Mouse (Mus musculus) E14TG2a.4 (cell line): ENCODE measurements around the gene Ror1.

Experiments
- H3K27me3 ChIP-seq: 2 replicates; pipeline ENCODE4 v1.6.1; 2014; ENCODE audit warnings: low read length, control low read depth; ENCODE audit not compliant: insufficient read depth
- H3K36me3 ChIP-seq: 2 replicates; pipeline ENCODE4 v1.6.1; 2014; ENCODE audit warnings: low read length, control low read depth; ENCODE audit not compliant: insufficient read depth
- H3K4me1 ChIP-seq: replicated peaks from 2 replicates; pipeline ENCODE4 v1.6.1; 2014; ENCODE audit warnings: low read depth, low read length, control low read depth
- H3K4me3 ChIP-seq: replicated peaks from 2 replicates; pipeline ENCODE4 v1.5.1; 2014; ENCODE audit warnings: mild to moderate bottlenecking, low read length
- H3K9me3 ChIP-seq: 2 replicates; pipeline ENCODE4 v1.6.1; 2014; ENCODE audit warnings: low read length, control low read depth
- CTCF ChIP-seq: conservative IDR thresholded peaks from 2 replicates; pipeline ENCODE4 v1.5.1; 2014; ENCODE audit warnings: low read length
- NANOG ChIP-seq: IDR thresholded peaks from 2 replicates; pipeline ENCODE4 v1.6.1; 2014; ENCODE audit warnings: borderline replicate concordance, low read length, mixed read lengths
- POU5F1 ChIP-seq: IDR thresholded peaks from 2 replicates; pipeline ENCODE4 v1.6.1; 2014; ENCODE audit warnings: low read length, borderline replicate concordance

The Ror1 gene

GRCm38 (mm10) chr4:100368691-100369090 lies 273.1 kb downstream of the Ror1 start:
- H3K36me3 ChIP-seq: no peaks in the 10 kb centered on the region
- H3K4me3 ChIP-seq: no peak overlapping the region
- H3K9me3 ChIP-seq: 0 out of 2 replicates have a peak, but pooled peaks cover 4% of the 10 kb centered on the region
- TF ChIP-seq NANOG (no peak), CTCF (no peak), POU5F1 (no peak)
- no peaks in the 10 kb centered on the region for H3K4me1 ChIP-seq
- H3K27me3 ChIP-seq: no peaks in the 10 kb centered on the region

GRCm38 (mm10) chr4:100369541-100370174 lies 274.1 kb downstream of the Ror1 start:
- Histone ChIP-seq H3K27me3 (no peaks in the 10 kb centered on the region), H3K9me3 (0 out of 2 replicates have a peak, but pooled peaks cover 4% of the 10 kb centered on the region), H3K4me3 (no peak overlapping the region), H3K4me1 (no peaks in the 10 kb centered on the region), H3K36me3 (no peaks in the 10 kb centered on the region)
- TF ChIP-seq POU5F1 (no peak), NANOG (no peak), CTCF (no peak)

GRCm38 (mm10) chr4:100372806-100373205 lies 277.2 kb downstream of the Ror1 start:
- Histone ChIP-seq H3K4me1 (no peaks in the 10 kb centered on the region), H3K36me3 (no peaks in the 10 kb centered on the region)
- TF ChIP-seq CTCF (no peak), POU5F1 (no peak), NANOG (no peak)

GRCm38 (mm10) chr4:100373780-100374179 lies 278.2 kb downstream of the Ror1 start:
- Histone ChIP-seq H3K4me1 (no peaks in the 10 kb centered on the region), H3K27me3 (no peaks in the 10 kb centered on the region), H3K36me3 (no peaks in the 10 kb centered on the region), H3K4me3 (no peak overlapping the region), H3K9me3 (no peaks in the 10 kb centered on the region)
- TF ChIP-seq NANOG (no peak), POU5F1 (no peak), CTCF (no peak)

More at GRCm38 (mm10) chr4:100372806-100373205, 277.2 kb downstream of the Ror1 start:
- Histone ChIP-seq H3K4me3 (no peak overlapping the region), H3K9me3 (no peaks in the 10 kb centered on the region), H3K27me3 (no peaks in the 10 kb centered on the region)

- Histone ChIP-seq H3K9me3 (no peaks in the 10 kb centered on the region), H3K4me3 (no peak overlapping the region), H3K4me1 (no peaks in the 10 kb centered on the region), H3K36me3 (no peaks in the 10 kb centered on the region), H3K27me3 (no peaks in the 10 kb centered on the region)
- TF ChIP-seq CTCF: no peak
- no peak for TF ChIP-seq NANOG
- no peak for TF ChIP-seq POU5F1
Observed at GRCm38 (mm10) chr4:100375286-100375685, 279.7 kb downstream of the Ror1 start.

GRCm38 (mm10) chr4:100376163-100376562 lies 280.6 kb downstream of the Ror1 start:
- Histone ChIP-seq H3K4me1 (no peaks in the 10 kb centered on the region), H3K36me3 (no peaks in the 10 kb centered on the region), H3K27me3 (no peaks in the 10 kb centered on the region), H3K4me3 (no peak overlapping the region), H3K9me3 (no peaks in the 10 kb centered on the region)
- TF ChIP-seq NANOG: no peak
- no peak for TF ChIP-seq POU5F1
- no peak for TF ChIP-seq CTCF

GRCm38 (mm10) chr4:100377231-100377630 lies 281.6 kb downstream of the Ror1 start:
- Histone ChIP-seq H3K27me3 (no peaks in the 10 kb centered on the region), H3K36me3 (no peaks in the 10 kb centered on the region), H3K9me3 (no peaks in the 10 kb centered on the region), H3K4me3 (no peak overlapping the region), H3K4me1 (no peaks in the 10 kb centered on the region)
- TF ChIP-seq POU5F1: no peak
- no peak for TF ChIP-seq CTCF
- TF ChIP-seq NANOG: no peak

- H3K4me1 ChIP-seq: no peaks in the 10 kb centered on the region
- TF ChIP-seq CTCF: no peak
- TF ChIP-seq POU5F1: no peak
- TF ChIP-seq NANOG: no peak
- H3K9me3 ChIP-seq: no peaks in the 10 kb centered on the region
- H3K36me3 ChIP-seq: no peaks in the 10 kb centered on the region
- H3K27me3 ChIP-seq: no peaks in the 10 kb centered on the region
- H3K4me3 ChIP-seq: no peak overlapping the region
Observed at GRCm38 (mm10) chr4:100377996-100378395, 282.4 kb downstream of the Ror1 start.

GRCm38 (mm10) chr4:100381760-100382159 lies 286.2 kb downstream of the Ror1 start:
- H3K4me3 ChIP-seq: no peak overlapping the region
- H3K36me3 ChIP-seq: no peaks in the 10 kb centered on the region
- H3K27me3 ChIP-seq: no peaks in the 10 kb centered on the region
- no peaks in the 10 kb centered on the region for H3K4me1 ChIP-seq
- no peaks in the 10 kb centered on the region for H3K9me3 ChIP-seq
- TF ChIP-seq POU5F1 (no peak), CTCF (no peak), NANOG (no peak)
